Mouse (Mus musculus): ENCODE results near the gene Dnph1. TPM values are rescaled to one million over a fixed set of nuclear protein-coding genes. Genes with fewer than 3 reads are reported as not detected.

The Dnph1 gene
- polyA plus RNA-seq, 1 experiment, result 68.0 TPM

- no peak for TF ChIP-seq CEBPB (IDR thresholded peaks at IDR 0.05; ENCODE audit: low read depth)
- TF ChIP-seq MYOG (IDR thresholded peaks at IDR 0.05; ENCODE audit: control insufficient read depth, extremely low read depth, insufficient read length), result no peak
- TF ChIP-seq CTCF (IDR thresholded peaks at IDR 0.05; ENCODE audit: control insufficient read depth, insufficient read depth, insufficient read length), result no peak
- TF ChIP-seq FOSL1 (IDR thresholded peaks at IDR 0.05; ENCODE audit: insufficient read depth, low read length, poor library complexity, severe bottlenecking), result no peak
- no peak for TF ChIP-seq USF1 (IDR thresholded peaks at IDR 0.05; ENCODE audit: low read depth)
- no peak for TF ChIP-seq MAX (IDR thresholded peaks at IDR 0.05)
- no peak for TF ChIP-seq MYOD1 (IDR thresholded peaks at IDR 0.05; ENCODE audit: control insufficient read depth, insufficient read length, low read depth)
- H3K27me3 ChIP-seq (ENCODE audit: control insufficient read depth, insufficient read depth, insufficient read length), result peaks cover 85% of the 10 kb centered on the region
Measured at GRCm38 (mm10) chr17:46467830-46468229, 28.7 kb upstream of the Dnph1 start.

DNA sequence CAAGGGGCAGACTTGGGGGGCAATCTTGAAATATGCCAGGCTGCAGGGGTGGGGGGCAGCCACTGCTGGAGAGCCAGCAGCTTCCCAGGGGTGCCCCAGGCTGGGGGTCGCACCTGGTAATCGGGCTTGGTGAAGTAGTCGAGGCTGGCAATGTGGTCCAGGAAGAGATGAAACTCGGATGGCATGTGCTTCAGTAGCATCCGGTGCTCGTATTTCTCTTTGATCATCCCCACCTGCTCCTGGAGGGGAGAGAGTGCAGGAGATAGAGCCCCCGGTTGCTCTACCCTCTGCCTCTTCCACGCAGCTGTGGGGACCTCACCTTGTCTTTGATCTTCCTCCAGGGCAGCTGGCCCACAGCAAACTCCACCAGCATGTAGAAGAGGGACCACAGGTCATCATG, 19.9 kb upstream of the Dnph1 start:
- Histone ChIP-seq H3K27me3 (ENCODE audit: control insufficient read depth, insufficient read depth, insufficient read length) (peaks cover 80% of the 10 kb centered on the region), H3K4me3 (ENCODE audit: insufficient read depth, poor library complexity, severe bottlenecking) (no peak overlapping the region), H3K79me2 (ENCODE audit: control insufficient read depth, insufficient read depth) (no peaks in the 10 kb centered on the region), H3K79me3 (ENCODE audit: low read depth) (no peaks in the 10 kb centered on the region), H3ac (ENCODE audit: control insufficient read depth, insufficient read length, low read depth) (no peak overlapping the region), H3K36me3 (ENCODE audit: control insufficient read depth, insufficient read depth) (no peaks in the 10 kb centered on the region)
- TF ChIP-seq CEBPB (IDR thresholded peaks at IDR 0.05; ENCODE audit: low read depth) (no peak), USF1 (IDR thresholded peaks at IDR 0.05; ENCODE audit: low read depth) (no peak), MAX (IDR thresholded peaks at IDR 0.05) (no peak), MYOD1 (IDR thresholded peaks at IDR 0.05; ENCODE audit: control insufficient read depth, insufficient read length, low read depth) (no peak), FOSL1 (IDR thresholded peaks at IDR 0.05; ENCODE audit: insufficient read depth, low read length, poor library complexity, severe bottlenecking) (no peak), CTCF (IDR thresholded peaks at IDR 0.05; ENCODE audit: control insufficient read depth, insufficient read depth, insufficient read length) (no peak), MYOG (IDR thresholded peaks at IDR 0.05; ENCODE audit: control insufficient read depth, extremely low read depth, insufficient read length) (no peak)

More at GRCm38 (mm10) chr17:46467830-46468229, 28.7 kb upstream of the Dnph1 start:
- Histone ChIP-seq H3K36me3 (ENCODE audit: control insufficient read depth, insufficient read depth) (no peaks in the 10 kb centered on the region), H3K79me3 (ENCODE audit: low read depth) (no peaks in the 10 kb centered on the region), H3ac (ENCODE audit: control insufficient read depth, insufficient read length, low read depth) (no peak overlapping the region), H3K4me3 (ENCODE audit: insufficient read depth, poor library complexity, severe bottlenecking) (no peak overlapping the region), H3K79me2 (ENCODE audit: control insufficient read depth, insufficient read depth) (no peaks in the 10 kb centered on the region)

DNA sequence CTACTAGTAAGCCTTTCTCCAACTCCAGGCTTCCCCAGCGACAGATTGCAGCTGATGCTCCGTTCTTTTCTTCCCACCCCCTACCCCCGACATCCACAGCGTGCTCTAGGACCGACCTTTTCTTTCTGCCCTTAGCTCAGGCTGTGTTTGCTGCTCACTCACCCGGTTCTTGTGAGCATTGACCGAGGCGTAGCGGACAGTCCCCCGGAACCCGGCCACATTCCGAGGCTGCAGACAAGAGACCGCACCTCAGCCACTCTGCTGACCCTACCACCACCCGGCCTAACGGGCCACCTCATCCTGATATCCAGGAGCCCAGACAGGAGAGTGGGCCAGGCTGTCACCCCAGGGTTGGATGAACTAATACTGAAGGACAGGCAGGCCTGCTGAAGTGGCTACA, 19.2 kb upstream of the Dnph1 start:
- H3K4me3 ChIP-seq (ENCODE audit: insufficient read depth, poor library complexity, severe bottlenecking), result no peak overlapping the region
- no peaks in the 10 kb centered on the region for H3K79me3 ChIP-seq (ENCODE audit: low read depth)
- H3K79me2 ChIP-seq (ENCODE audit: control insufficient read depth, insufficient read depth), result no peaks in the 10 kb centered on the region
- TF ChIP-seq CEBPB (IDR thresholded peaks at IDR 0.05; ENCODE audit: low read depth) (no peak), FOSL1 (IDR thresholded peaks at IDR 0.05; ENCODE audit: insufficient read depth, low read length, poor library complexity, severe bottlenecking) (no peak), CTCF (IDR thresholded peaks at IDR 0.05; ENCODE audit: control insufficient read depth, insufficient read depth, insufficient read length) (no peak), MYOD1 (IDR thresholded peaks at IDR 0.05; ENCODE audit: control insufficient read depth, insufficient read length, low read depth) (no peak), USF1 (IDR thresholded peaks at IDR 0.05; ENCODE audit: low read depth) (no peak), MAX (IDR thresholded peaks at IDR 0.05) (no peak), MYOG (IDR thresholded peaks at IDR 0.05; ENCODE audit: control insufficient read depth, extremely low read depth, insufficient read length) (no peak)
- H3K36me3 ChIP-seq (ENCODE audit: control insufficient read depth, insufficient read depth), result no peaks in the 10 kb centered on the region
- no peak overlapping the region for H3ac ChIP-seq (ENCODE audit: control insufficient read depth, insufficient read length, low read depth)
- H3K27me3 ChIP-seq (ENCODE audit: control insufficient read depth, insufficient read depth, insufficient read length), result peaks cover 80% of the 10 kb centered on the region

DNA sequence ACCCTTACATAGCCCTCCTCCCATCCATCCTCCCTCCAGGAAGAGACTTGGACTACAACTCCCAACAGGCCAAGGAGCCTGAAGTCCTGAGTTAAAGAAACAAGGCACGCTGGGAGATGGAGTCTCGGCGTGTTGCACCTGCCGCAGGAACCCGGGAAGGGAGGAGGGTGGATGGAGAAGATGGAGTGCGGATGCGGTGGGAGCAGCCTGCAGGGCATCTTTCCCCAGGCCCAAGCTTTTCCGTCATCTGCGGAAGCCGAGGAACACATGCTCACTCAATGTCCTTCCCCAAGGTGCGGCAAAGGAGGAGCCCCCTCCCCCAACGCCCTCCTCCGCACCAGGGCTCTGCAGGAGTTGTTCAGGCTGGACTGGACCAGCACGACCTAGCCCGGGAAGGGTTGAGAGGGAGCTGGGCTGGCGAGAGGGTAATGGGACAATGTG, 12.9 kb upstream of the Dnph1 start:
- no peak for TF ChIP-seq MYOG (IDR thresholded peaks at IDR 0.05; ENCODE audit: control insufficient read depth, extremely low read depth, insufficient read length)
- H3K79me3 ChIP-seq (ENCODE audit: low read depth), result no peaks in the 10 kb centered on the region
- H3ac ChIP-seq (ENCODE audit: control insufficient read depth, insufficient read length, low read depth), result no peak overlapping the region
- H3K4me3 ChIP-seq (ENCODE audit: insufficient read depth, poor library complexity, severe bottlenecking), result no peak overlapping the region
- peaks cover 83% of the 10 kb centered on the region for H3K27me3 ChIP-seq (ENCODE audit: control insufficient read depth, insufficient read depth, insufficient read length)
- H3K36me3 ChIP-seq (ENCODE audit: control insufficient read depth, insufficient read depth), result no peaks in the 10 kb centered on the region
- no peaks in the 10 kb centered on the region for H3K79me2 ChIP-seq (ENCODE audit: control insufficient read depth, insufficient read depth)

DNA sequence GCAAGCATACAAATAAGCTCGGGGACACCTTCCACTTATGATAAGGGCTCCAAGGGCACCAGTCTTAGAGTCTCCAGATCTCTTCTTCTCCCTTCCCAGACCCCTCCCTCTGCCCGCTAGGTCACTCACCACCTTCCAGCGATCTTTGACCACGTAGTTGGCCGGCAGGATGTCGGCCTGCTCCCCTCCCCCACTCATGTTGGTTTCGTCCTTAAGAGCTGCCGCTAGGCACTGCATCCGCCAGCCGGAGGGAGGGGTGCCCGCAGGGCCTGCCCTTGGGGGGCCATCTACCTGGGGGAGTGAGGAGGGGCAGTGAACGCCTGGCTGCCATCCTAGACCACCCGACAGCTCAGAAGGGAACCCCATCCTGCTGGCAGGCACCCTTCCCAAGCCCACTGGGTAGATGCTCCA, 12.5 kb upstream of the Dnph1 start:
- peaks cover 78% of the 10 kb centered on the region for H3K27me3 ChIP-seq (ENCODE audit: control insufficient read depth, insufficient read depth, insufficient read length)
- H3ac ChIP-seq (ENCODE audit: control insufficient read depth, insufficient read length, low read depth), result no peak overlapping the region
- TF ChIP-seq MAX (IDR thresholded peaks at IDR 0.05) (no peak), CEBPB (IDR thresholded peaks at IDR 0.05; ENCODE audit: low read depth) (no peak), FOSL1 (IDR thresholded peaks at IDR 0.05; ENCODE audit: insufficient read depth, low read length, poor library complexity, severe bottlenecking) (no peak)
- no peaks in the 10 kb centered on the region for H3K79me2 ChIP-seq (ENCODE audit: control insufficient read depth, insufficient read depth)
- H3K36me3 ChIP-seq (ENCODE audit: control insufficient read depth, insufficient read depth), result no peaks in the 10 kb centered on the region
- H3K79me3 ChIP-seq (ENCODE audit: low read depth), result no peaks in the 10 kb centered on the region
- H3K4me3 ChIP-seq (ENCODE audit: insufficient read depth, poor library complexity, severe bottlenecking), result no peak overlapping the region

GRCm38 (mm10) chr17:46484461-46484875, 12.0 kb upstream of the Dnph1 start:
- Histone ChIP-seq H3ac (ENCODE audit: control insufficient read depth, insufficient read length, low read depth) (no peak overlapping the region), H3K79me3 (ENCODE audit: low read depth) (no peaks in the 10 kb centered on the region), H3K27me3 (ENCODE audit: control insufficient read depth, insufficient read depth, insufficient read length) (peaks cover 74% of the 10 kb centered on the region), H3K36me3 (ENCODE audit: control insufficient read depth, insufficient read depth) (no peaks in the 10 kb centered on the region), H3K79me2 (ENCODE audit: control insufficient read depth, insufficient read depth) (no peaks in the 10 kb centered on the region), H3K4me3 (ENCODE audit: insufficient read depth, poor library complexity, severe bottlenecking) (no peak overlapping the region)
- TF ChIP-seq MAX (IDR thresholded peaks at IDR 0.05), result no peak
- TF ChIP-seq CEBPB (IDR thresholded peaks at IDR 0.05; ENCODE audit: low read depth), result no peak
- TF ChIP-seq MYOG (IDR thresholded peaks at IDR 0.05; ENCODE audit: control insufficient read depth, extremely low read depth, insufficient read length), result no peak
- TF ChIP-seq FOSL1 (IDR thresholded peaks at IDR 0.05; ENCODE audit: insufficient read depth, low read length, poor library complexity, severe bottlenecking), result no peak
- no peak for TF ChIP-seq USF1 (IDR thresholded peaks at IDR 0.05; ENCODE audit: low read depth)
- TF ChIP-seq CTCF (IDR thresholded peaks at IDR 0.05; ENCODE audit: control insufficient read depth, insufficient read depth, insufficient read length), result no peak
- no peak for TF ChIP-seq MYOD1 (IDR thresholded peaks at IDR 0.05; ENCODE audit: control insufficient read depth, insufficient read length, low read depth)

Data from C2C12 (cell line).